Mouse (Mus musculus): ENCODE results near the gene Hmgxb4.
A peak's percentile ranks its signal among the peaks of the same experiment; 100 is the strongest.

Hmgxb4 gene

DNA sequence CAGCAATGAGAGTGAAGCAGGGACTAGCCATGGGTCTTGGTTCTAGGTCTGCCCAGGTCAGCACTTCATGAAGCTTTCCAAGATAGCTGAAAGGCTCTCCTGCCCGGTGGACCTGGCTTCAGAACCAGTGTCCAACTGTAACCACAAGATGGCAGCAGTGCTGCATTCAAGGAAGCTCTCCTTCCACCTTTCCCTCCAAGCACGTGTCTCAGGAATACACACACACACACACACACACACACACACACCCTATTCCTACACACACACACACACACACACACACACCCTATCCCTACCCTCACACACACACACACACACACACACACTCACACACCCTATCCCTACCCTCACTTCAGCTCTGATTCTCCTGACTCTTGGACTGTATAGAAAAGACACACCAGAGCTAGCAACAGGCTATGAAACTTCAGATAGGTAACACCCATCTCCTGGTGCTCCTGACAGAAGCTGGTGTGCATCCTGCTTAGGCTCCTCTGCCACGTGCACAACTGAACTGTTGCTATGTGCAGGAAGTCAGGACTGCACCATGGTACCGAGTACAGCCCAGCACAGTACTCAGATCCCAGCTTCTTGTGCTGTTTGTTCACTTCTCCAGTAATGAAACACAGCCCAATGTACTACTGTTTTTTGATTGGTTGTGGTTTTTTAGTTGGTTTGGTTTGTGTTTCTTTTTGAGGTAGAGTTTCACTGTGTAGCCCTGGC is 78.6 kb downstream of the Hmgxb4 start:
- DNase-seq (ENCODE audit: low spot score), result peak; percentile 67

- no peak for DNase-seq (ENCODE audit: low spot score)
These were observed 81.7 kb downstream of the Hmgxb4 start for GRCm38 (mm10) chr8:75074876-75075275.

DNA sequence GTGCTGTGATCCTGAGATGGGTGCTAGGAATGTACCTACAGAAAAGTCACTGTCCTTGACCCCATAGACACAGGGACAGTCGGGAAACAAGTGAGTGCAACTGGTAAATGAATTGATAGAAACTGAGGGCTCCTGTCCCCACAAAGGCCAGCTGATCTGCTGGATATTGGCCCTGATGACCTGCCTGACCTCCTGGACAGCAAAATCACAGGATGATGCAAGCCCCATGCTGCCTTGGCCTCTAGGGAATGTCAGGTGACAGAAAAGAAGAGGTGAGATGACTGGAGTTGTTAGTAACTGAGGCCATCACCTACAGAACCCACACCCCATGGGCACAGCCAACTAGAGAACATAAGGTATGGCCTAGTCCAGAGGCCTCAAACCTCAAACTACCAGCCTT is 85.1 kb downstream of the Hmgxb4 start:
- no peak for DNase-seq (ENCODE audit: low spot score)

DNA sequence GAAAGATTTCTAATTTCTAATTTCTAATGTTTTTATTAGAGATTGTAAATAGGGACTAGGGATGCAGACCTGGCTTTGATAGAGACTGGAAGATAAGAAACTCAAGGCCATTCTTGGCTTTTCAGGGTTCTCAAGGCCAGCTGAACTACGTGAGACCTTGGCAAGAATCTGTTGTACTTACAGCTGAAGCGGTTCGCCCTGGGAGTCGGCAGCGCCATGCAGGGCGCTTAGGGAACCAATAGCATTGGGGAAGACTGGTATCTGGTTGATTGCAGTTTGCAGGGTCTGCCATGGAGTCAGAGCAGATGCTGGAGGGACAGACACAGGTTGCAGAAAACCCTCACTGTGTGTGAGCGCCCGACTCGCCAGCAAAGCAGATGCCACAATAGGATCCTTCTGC is 85.7 kb downstream of the Hmgxb4 start:
- no peak for DNase-seq (ENCODE audit: low spot score)

Measured in layer of hippocampus, adult 9-10 months (tissue).